Mouse (Mus musculus) kidney, postnatal 0 days (tissue): ENCODE measurements around the gene Ptgfrn. TPM values are rescaled to one million over a fixed set of nuclear protein-coding genes. Genes with fewer than 3 reads are reported as not detected.

ENCODE experiments used
- ATAC-seq: fragments of 200-750 bp; cut with Nextera tagmentation; replicated peaks from 2 replicates; pipeline ENCODE4 v1.8.0; 2017; ENCODE audit warnings: low read depth, moderate number of reproducible peaks, moderate TSS enrichment, moderate library complexity; ENCODE audit not compliant: low FRiP score
- DNase-seq: peaks from one replicate; pipeline ENCODE4 v3.0.0-alpha.2; 2016; ENCODE audit warnings: low spot score
- H3K27ac ChIP-seq: fragments of 300-500 bp; sonication (generic); 2 replicates; pipeline ENCODE4 v1.5.1; 2014; ENCODE audit warnings: mild to moderate bottlenecking
- H3K27me3 ChIP-seq: fragments of 300-500 bp; sonication (generic); 2 replicates; pipeline ENCODE4 v1.6.1; 2014; ENCODE audit warnings: low read length, mixed read lengths; ENCODE audit not compliant: insufficient read depth
- H3K36me3 ChIP-seq: fragments of 300-500 bp; sonication (generic); 2 replicates; pipeline ENCODE4 v1.6.1; 2014; ENCODE audit warnings: low read length, mixed read lengths; ENCODE audit not compliant: insufficient read depth
- H3K4me1 ChIP-seq: fragments of 300-500 bp; sonication (generic); replicated peaks from 2 replicates; pipeline ENCODE4 v1.6.1; 2014; ENCODE audit warnings: antibody characterized with exemption, low read length, mixed read lengths; ENCODE audit not compliant: insufficient read depth
- H3K4me2 ChIP-seq: fragments of 300-500 bp; sonication (generic); 2 replicates; pipeline ENCODE4 v1.6.1; 2014; ENCODE audit warnings: mild to moderate bottlenecking, low read length, moderate library complexity, mixed read lengths
- H3K4me3 ChIP-seq: fragments of 300-500 bp; sonication (generic); replicated peaks from 2 replicates; pipeline ENCODE4 v1.5.1; 2014; ENCODE audit warnings: low read depth, low read length
- H3K9ac ChIP-seq: fragments of 300-500 bp; sonication (generic); 2 replicates; pipeline ENCODE4 v1.6.1; 2014; ENCODE audit warnings: low read depth, low read length
- H3K9me3 ChIP-seq: fragments of 300-500 bp; sonication (generic); replicated peaks from 2 replicates; pipeline ENCODE4 v1.6.1; 2016; ENCODE audit warnings: low read length, inconsistent platforms, mixed read lengths
- CTCF ChIP-seq: IDR thresholded peaks from 2 replicates; pipeline ENCODE4 v1.5.1; 2016; ENCODE audit warnings: antibody characterized with exemption, low read depth, mild to moderate bottlenecking, moderate library complexity
- WGBS: fragments of 180-500 bp; shearing (Covaris S2); extraction: QIAGEN DNeasy Blood & Tissue Kit; methylation state at CpG from one replicate; pipeline ENCODE4 v1.1.7; 2014; 5-methylcytosine and 5-hydroxymethylcytosine counted together
- polyA plus RNA-seq: library from polyadenylated mRNA; unstranded; fragments of >200 nt; fragmentation: Nextera tagmentation; extraction: Ambion mirVana; gene quantifications from 2 replicates; pipeline ENCODE4 v1.2.1, GENCODE M21; 2015

Gene Ptgfrn
- polyA plus RNA-seq, 1 experiment from 2014 or later: 2.1 TPM

DNA sequence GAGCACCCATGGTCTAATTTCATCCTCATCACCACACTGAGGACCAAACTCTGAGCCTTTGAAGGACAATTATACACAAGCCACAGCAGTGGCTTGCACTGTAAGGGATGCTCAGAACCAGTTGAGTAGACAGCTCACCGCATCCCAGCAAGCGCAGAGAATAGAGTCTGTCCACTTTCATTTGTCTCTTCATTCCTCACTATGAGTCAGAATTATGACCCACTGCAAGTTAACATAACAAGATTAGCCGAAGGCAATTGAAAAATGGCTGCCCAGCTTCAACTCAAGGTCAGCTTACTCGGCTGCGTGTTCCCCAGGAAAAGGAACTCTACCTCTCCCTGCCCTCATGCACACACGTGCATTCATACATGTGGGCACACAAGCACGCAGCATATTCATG, 94.0 kb downstream of the Ptgfrn start:
- DNase-seq: no peak
- H3K9ac ChIP-seq: no peak overlapping the region
- H3K27ac ChIP-seq: no peak overlapping the region
- H3K27me3 ChIP-seq: no peaks in the 10 kb centered on the region
- no peaks in the 10 kb centered on the region for H3K9me3 ChIP-seq
- H3K4me2 ChIP-seq: no peak overlapping the region
- WGBS: 83% methylated on average over 7 of the region's 7 CpGs
- ATAC-seq: no peak
- H3K36me3 ChIP-seq: no peaks in the 10 kb centered on the region
- TF ChIP-seq CTCF: no peak
- no peaks in the 10 kb centered on the region for H3K4me1 ChIP-seq
- no peak overlapping the region for H3K4me3 ChIP-seq

GRCm38 (mm10) chr3:101015254-101015653, 94.8 kb downstream of the Ptgfrn start:
- H3K9ac ChIP-seq: no peak overlapping the region
- no peak for TF ChIP-seq CTCF
- no peaks in the 10 kb centered on the region for H3K4me1 ChIP-seq
- no peak overlapping the region for H3K4me2 ChIP-seq
- H3K9me3 ChIP-seq: no peaks in the 10 kb centered on the region
- no peaks in the 10 kb centered on the region for H3K36me3 ChIP-seq
- H3K27ac ChIP-seq: peak overlapping the region; percentile 47; the same call in 1 of the 2 replicates
- ATAC-seq (no peak), DNase-seq (peak; percentile 73)
- WGBS: 43% methylated on average over 4 of the region's 4 CpGs
- H3K4me3 ChIP-seq: no peak overlapping the region
- H3K27me3 ChIP-seq: no peaks in the 10 kb centered on the region

DNA sequence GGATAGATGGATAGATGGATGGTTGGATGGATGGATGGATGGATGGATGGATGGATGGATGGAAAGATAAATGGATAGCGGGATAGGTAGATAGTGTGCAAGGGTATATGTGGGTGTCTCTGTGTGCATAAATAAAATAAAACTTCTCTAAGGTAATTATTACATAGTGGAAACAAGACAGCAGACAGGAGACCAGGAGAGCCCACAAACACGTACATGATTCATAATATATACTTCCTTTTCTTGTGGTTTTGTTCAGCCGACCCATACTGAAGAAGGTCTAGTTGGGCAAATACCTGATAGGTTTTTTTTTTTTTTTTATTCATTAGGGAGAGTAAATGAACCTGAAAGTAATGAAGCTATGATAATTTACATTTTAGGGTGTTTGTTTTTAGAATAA, 96.5 kb downstream of the Ptgfrn start:
- Histone ChIP-seq H3K27ac (no peak overlapping the region), H3K9me3 (no peaks in the 10 kb centered on the region), H3K9ac (no peak overlapping the region), H3K4me1 (no peaks in the 10 kb centered on the region), H3K27me3 (no peaks in the 10 kb centered on the region), H3K36me3 (no peaks in the 10 kb centered on the region), H3K4me3 (no peak overlapping the region), H3K4me2 (no peak overlapping the region)
- TF ChIP-seq CTCF: no peak
- ATAC-seq (no peak), DNase-seq (no peak)
- WGBS: 91% methylated on average over 3 of the region's 3 CpGs

DNA sequence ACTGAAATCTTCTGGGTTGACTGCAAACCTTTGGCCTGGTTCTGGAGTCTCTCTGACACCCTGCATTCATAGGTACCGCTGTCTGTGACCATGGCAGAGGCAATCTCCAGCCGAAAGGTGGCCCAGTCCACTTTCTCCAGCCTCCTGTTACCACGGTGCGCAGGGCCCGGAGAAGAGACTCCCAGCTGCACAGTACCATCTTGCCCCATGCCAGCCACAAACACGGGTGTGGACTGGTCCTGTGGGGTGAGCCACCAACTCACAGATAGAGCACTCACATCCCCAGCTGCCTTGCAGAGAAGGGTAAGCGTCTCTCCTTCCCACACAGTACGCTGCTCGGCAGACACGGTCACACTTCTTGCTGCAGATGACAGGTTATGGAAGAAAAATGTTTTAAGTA, 97.1 kb downstream of the Ptgfrn start:
- Histone ChIP-seq H3K4me2 (no peak overlapping the region), H3K9me3 (no peaks in the 10 kb centered on the region), H3K4me3 (no peak overlapping the region), H3K9ac (no peak overlapping the region), H3K27me3 (no peaks in the 10 kb centered on the region), H3K36me3 (no peaks in the 10 kb centered on the region), H3K27ac (no peak overlapping the region), H3K4me1 (no peaks in the 10 kb centered on the region)
- TF ChIP-seq CTCF: no peak
- no peak for DNase-seq
- 95% methylated on average over 10 of the region's 10 CpGs for WGBS
- no peak for ATAC-seq

GRCm38 (mm10) chr3:101012597-101012996, 97.5 kb downstream of the Ptgfrn start:
- Histone ChIP-seq H3K4me3 (no peak overlapping the region), H3K27ac (no peak overlapping the region), H3K4me1 (no peaks in the 10 kb centered on the region), H3K27me3 (no peaks in the 10 kb centered on the region), H3K36me3 (no peaks in the 10 kb centered on the region), H3K4me2 (no peak overlapping the region), H3K9ac (0 out of 2 replicates have a peak overlapping the region, but pooled peaks have one; percentile 27), H3K9me3 (no peaks in the 10 kb centered on the region)
- TF ChIP-seq CTCF: no peak
- ATAC-seq: no peak
- DNase-seq: no peak
- WGBS: 84% methylated on average over 8 of the region's 8 CpGs

DNA sequence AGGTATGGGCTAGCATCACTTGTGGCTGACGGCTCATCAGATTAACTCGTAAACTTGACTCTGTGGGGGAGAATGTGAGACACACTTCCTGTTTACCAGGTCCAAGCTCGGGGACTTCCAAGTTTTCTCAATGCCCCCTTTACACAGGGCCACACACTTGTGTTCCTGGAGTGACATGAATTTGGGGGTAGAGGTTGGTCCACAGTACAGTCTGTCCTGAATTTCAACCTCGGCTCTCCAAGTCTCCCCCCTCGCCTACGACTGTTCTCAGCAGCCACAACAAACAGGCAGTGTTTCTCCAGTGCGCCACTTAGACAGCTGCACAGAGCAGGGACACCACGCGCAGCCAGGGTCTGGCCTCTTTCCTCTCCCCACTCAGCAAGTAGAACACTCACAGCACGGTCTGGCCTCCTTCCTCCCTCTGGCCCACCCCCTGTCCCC, 97.9 kb downstream of the Ptgfrn start:
- Histone ChIP-seq H3K9ac (0 out of 2 replicates have a peak overlapping the region, but pooled peaks have one; percentile 27), H3K9me3 (no peaks in the 10 kb centered on the region), H3K36me3 (no peaks in the 10 kb centered on the region), H3K27ac (no peak overlapping the region), H3K4me2 (no peak overlapping the region), H3K27me3 (no peaks in the 10 kb centered on the region), H3K4me1 (no peaks in the 10 kb centered on the region), H3K4me3 (no peak overlapping the region)
- ATAC-seq (no peak), DNase-seq (no peak)
- TF ChIP-seq CTCF: no peak
- 45% methylated on average over 10 of the region's 10 CpGs for WGBS

DNA sequence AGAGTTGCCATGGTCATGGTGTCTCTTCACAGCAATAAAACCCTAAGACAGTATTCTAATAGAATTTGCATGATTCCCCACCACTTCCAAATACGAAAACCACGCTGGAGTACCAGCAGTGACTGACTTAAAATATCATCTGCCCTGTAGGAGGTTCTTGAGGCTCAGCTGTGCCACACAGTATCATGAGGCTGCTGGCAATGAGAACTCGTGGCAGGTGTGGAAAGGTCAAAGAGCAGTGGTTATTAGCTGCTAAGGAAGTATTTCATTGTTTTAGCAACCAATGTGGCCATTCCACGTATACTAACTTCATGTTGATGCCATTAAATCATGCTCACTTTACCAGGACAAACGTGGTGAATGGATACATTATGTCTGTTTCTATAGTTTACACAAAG, 98.9 kb downstream of the Ptgfrn start:
- H3K27ac ChIP-seq: no peak overlapping the region
- no peak overlapping the region for H3K4me3 ChIP-seq
- no peak overlapping the region for H3K4me2 ChIP-seq
- TF ChIP-seq CTCF: no peak
- 58% methylated on average over 5 of the region's 5 CpGs for WGBS
- no peak overlapping the region for H3K9ac ChIP-seq
- H3K36me3 ChIP-seq: no peaks in the 10 kb centered on the region
- ATAC-seq (no peak), DNase-seq (no peak)
- no peaks in the 10 kb centered on the region for H3K4me1 ChIP-seq
- no peaks in the 10 kb centered on the region for H3K27me3 ChIP-seq
- H3K9me3 ChIP-seq: no peaks in the 10 kb centered on the region
